Mouse (Mus musculus) spleen, postnatal 14 days (tissue): ENCODE data around the gene Txn1.

Source experiments
- DNase-seq, 2 experiments: peaks; one replicate each; pipeline ENCODE4 v3.0.0; 2021 to 2022; ENCODE audit warnings: low spot score in 2 of 2

Gene Txn1

GRCm38 (mm10) chr4:57956029-57956960 lies at the start of gene Txn1:
Txn1 (minus strand) TSS chr4:57956411.
- peak; percentile 94 to 96 for DNase-seq

GRCm38 (mm10) chr4:58003501-58003900 lies 47.3 kb upstream of the Txn1 start:
- no peak for DNase-seq

- no peak for DNase-seq
Measured at GRCm38 (mm10) chr4:57991425-57991824, 35.2 kb upstream of the Txn1 start.

DNA sequence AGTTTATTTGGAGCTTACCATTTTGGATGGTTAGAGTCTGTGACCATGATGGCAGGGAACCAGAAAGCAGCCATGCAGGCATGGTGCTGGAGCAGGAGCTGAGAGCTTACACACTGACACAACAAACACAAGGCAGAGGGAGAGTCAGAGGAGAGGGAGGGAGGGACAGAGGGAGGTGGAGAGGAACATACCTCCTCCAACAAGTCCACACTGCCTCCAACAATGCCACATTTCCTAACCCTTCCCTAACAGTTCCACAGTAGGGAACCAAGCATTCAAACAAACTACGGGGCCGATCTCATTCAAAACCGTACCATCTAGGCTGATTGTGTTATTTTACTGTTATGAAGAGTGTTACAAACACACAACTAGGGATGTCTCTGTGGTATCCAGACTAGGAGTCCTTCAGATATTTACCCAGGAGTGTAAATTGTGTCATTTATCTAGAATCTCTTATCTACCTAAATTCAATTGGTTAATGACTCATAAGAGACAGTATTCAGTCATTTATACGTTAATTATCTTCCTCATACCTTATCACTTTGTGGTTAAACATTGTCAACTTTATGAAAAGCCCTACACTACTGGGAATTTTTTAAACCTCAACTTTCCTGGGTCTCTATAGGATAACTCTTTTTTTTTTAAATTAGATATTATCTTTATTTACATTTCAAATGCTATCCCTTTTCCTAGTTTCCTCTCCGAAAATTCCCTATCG lies 18.3 kb upstream of the Txn1 start:
- DNase-seq, result no peak

DNA sequence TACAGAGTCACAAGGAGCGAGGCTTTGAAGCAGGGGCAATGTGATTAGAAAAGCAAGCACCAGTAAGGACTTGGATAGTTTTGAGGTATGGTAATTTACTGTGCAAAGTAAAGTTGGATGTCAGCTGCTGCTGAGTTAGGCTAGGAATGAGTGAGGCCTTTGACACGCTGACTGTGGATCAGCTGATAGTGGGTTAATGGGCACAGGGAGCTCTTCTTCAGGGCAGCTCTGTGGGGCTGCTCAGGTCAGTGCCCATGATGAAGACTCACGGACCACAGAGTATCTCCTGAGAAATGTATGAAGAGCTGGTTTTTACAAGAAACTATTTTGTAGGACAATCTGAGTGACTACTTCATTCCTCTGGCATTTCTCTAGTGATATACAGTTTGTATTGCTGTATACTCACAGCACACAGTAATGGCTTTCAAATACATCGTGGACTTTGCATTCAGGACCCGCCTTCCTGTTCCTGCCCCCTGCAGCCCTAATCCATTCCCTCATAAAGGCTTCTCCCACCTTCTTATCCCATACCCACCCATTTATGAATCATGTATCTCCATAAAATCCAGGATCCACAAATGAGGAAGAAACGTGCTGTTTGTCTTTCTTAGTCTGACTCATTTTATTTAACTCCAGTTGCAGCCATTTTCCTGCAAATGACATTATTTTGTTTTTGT lies 17.5 kb upstream of the Txn1 start:
- no peak for DNase-seq

DNA sequence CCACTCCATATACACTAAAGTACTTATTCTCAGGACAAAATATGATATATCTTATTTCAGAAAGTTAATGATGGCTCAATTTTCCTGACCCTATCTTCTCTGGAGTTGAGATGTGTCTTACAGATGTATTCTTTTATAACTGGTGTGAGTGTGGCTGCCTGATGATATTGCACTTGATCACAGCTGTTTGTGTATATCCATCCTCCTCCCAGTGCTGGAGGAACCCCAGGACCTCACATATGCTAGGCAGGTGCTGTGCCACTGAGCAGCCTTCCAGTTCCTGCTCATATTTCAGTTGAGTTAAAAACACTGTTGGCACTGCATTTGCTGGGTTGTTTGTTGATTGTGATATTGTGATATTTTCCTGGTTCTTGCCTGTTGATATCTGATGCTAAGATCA lies 14.1 kb upstream of the Txn1 start:
- no peak for DNase-seq

- DNase-seq, result no peak
Measured at GRCm38 (mm10) chr4:57967195-57967594, 11.0 kb upstream of the Txn1 start.

GRCm38 (mm10) chr4:57965516-57965915 lies 9.3 kb upstream of the Txn1 start:
- DNase-seq, result no peak

GRCm38 (mm10) chr4:57964143-57964542 lies 7.9 kb upstream of the Txn1 start:
- no peak for DNase-seq

DNA sequence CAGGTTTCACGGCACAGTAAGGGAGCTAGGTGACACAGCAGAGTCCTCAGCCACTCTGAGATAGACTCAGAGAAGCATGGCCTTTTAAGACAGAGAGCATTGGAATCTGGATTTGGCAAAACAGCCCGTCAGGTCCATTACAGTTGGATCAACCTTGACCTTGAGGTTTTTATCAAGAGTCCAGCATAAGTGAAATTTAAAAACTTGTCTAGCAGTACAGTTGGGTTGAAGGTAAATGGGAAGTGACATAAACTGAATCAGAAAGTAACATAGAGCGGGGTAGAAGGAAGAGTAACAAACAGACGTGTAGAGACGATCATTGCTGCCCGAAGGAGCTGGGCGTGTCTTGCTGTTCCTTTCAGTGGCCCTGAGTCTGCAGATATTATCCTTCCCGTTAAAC lies 2.8 kb upstream of the Txn1 start:
- no peak for DNase-seq

GRCm38 (mm10) chr4:57958098-57958497 lies 1.9 kb upstream of the Txn1 start:
- DNase-seq, result no peak

DNA sequence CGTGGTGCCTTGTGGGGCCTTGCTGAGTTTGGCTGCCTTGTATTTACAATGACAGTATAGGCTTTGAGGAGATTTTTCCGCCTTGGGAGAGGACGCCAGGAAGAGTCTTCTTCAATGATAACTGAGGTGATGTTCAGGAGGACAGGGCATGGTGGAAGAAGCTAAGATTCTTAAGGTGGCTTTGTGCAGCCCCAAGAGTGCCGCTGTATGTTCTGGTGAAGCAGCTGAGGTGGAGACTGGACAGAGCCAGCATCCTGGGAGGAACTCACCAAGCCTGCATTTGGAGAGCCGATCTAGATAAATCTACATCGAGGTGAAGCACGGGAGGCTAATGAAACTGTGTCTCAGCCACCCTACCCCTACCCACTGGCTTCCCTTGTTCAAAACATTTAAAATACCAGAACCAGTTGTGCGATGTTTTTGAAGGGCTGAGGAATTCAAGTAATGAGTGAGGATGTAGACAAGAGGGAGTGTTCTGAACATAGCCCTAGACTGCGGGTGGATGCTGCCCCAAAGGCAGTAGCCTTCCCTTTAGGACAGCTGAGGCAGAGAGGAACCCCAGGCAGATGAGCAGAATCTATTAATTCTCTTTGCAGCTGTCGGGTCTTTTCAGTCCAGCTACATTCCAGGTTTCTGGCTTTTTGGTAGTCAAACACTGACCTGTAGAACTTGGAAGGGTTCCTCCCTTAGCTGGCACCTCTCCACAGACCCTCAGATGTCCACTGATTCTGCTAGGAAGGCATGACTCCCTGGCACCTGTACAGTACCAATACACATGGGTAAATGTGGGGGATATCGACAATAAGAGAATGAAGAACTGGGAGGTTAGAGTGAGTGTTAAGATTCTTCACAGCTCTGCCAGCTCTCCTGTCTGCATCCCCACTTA lies 1.2 kb upstream of the Txn1 start:
- DNase-seq, result no peak

GRCm38 (mm10) chr4:57955544-57955958 lies 660 bp downstream of the Txn1 start:
- peak; percentile 42 to 56 for DNase-seq

- DNase-seq, result no peak
Measured at GRCm38 (mm10) chr4:57954991-57955390, 1.2 kb downstream of the Txn1 start.

GRCm38 (mm10) chr4:57954580-57954979 lies 1.6 kb downstream of the Txn1 start:
- DNase-seq, result no peak

DNA sequence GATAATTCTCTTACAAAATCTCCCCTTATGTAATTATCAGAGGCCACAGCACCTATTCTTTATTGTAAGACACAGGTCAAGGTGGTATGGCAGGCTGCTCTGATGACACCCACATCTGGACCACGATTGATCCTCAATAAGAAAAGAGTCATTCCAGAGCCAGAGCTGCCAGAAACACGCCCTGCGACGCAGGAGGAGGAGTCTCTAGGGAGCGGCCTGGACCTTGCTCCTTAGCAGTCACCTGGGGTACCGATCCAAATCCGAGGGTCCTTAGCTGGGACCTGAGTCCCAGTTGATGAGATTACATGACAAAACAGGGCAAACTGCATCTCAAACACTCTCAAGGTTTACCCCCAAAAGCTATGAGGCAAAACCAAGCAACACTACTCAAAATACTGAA lies 2.4 kb downstream of the Txn1 start:
- DNase-seq, result no peak

- no peak for DNase-seq
Measured at GRCm38 (mm10) chr4:57952891-57953290, 3.3 kb downstream of the Txn1 start.

DNA sequence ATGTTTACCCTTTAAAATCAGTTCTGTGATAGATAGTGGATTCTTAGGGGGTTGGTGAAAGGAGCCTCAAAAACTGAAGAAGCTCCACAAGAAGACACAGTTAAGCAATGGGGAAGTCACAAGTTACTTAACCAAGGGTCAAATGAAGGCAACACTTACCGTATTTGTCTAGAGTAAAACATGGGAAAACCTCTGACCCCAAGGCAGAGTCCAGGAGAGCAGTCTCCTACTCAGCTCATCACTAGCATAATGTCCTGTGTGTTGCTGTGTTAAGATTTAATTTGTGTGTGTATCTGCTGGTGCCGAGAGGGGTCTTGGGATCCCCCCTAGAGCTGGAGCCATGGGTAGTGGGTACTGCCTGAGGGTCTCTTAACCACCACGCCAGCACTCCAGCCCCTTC lies 3.8 kb downstream of the Txn1 start:
- no peak for DNase-seq

DNA sequence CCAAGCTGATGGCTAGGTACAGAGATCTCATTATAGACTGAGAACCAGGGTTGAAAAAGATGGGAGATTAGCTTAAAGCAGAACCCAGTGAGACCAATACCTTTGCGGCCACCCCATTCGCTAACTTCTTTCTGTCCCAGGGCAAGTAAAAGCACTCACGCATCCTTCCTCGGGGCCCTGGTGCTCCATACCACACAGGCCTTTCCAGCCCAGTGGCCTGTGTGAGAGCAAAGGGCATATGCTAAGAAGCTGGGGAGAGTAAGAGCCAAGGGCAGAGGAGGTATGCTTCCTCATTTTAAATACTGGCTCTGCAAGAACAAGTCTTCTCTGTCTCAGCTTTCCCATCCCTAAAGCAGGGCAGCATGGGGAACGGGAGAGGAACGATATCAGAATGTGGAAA lies 6.3 kb downstream of the Txn1 start:
- DNase-seq, result no peak

DNA sequence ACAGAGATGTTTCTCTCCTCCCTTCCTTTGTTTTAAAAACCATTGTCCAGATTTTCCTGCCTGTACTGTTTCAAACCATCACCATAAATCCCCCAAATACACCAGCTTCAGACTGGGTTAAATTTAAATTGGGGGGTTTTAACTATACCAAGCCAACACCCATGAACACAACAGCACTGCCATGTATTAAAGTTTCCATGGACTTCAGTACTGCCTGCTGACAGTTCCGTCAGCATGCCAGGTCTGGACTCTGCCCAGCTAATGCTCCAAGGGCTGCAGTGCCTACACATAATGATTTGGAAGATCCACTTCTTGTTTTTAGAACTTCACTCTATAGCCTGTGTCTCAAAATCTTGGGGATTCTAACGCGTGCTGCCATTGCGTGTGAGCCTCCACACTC lies 8.7 kb downstream of the Txn1 start:
- no peak for DNase-seq

GRCm38 (mm10) chr4:57947036-57947435 lies 9.2 kb downstream of the Txn1 start:
- DNase-seq, result no peak
